Mouse (Mus musculus): ENCODE results near the gene Wnt4. TPM values are rescaled to one million over a fixed set of nuclear protein-coding genes. Genes with fewer than 3 reads are reported as not detected.

The Wnt4 gene
- total and polyA plus RNA-seq, 3 experiments: 0.23 to 0.47 (median 0.25) TPM

- Histone ChIP-seq H3K4me1 (ENCODE audit: control insufficient read depth, insufficient read depth, low read length) (peaks cover 1% of the 10 kb centered on the region; the same call in 1 of the 2 replicates), H3K36me3 (ENCODE audit: control insufficient read depth, insufficient read depth, low read length) (no peaks in the 10 kb centered on the region), H3K9ac (ENCODE audit: low read depth, low read length) (no peak overlapping the region), H3K27me3 (ENCODE audit: control insufficient read depth, insufficient read depth, low read length) (peaks cover 8% of the 10 kb centered on the region), H3K4me3 (no peak overlapping the region), H3K79me2 (replicated peaks; ENCODE audit: control insufficient read depth, insufficient read depth, low read length) (no peaks in the 10 kb centered on the region), H3K27ac (no peak overlapping the region)
- intact Hi-C loops (cut with DNase I): no loop called here
- DNase-seq: no peak
- TF ChIP-seq POLR2A (IDR thresholded peaks at IDR 0.05; ENCODE audit: insufficient read depth, low read depth, low read length) (no peak), CTCF (IDR thresholded peaks at IDR 0.05) (no peak), EP300 (IDR thresholded peaks at IDR 0.05; ENCODE audit: insufficient read depth, low read depth, low read length) (no peak)
- WGBS: 52% methylated on average over 3 of the region's 3 CpGs
Measured at GRCm38 (mm10) chr4:137281273-137281672, 4.0 kb downstream of the Wnt4 start.

GRCm38 (mm10) chr4:137282122-137282521 is 4.8 kb downstream of the Wnt4 start:
- Histone ChIP-seq H3K27me3 (ENCODE audit: control insufficient read depth, insufficient read depth, low read length) (peaks cover 8% of the 10 kb centered on the region), H3K27ac (no peak overlapping the region), H3K4me1 (ENCODE audit: control insufficient read depth, insufficient read depth, low read length) (peaks cover 1% of the 10 kb centered on the region; the same call in 1 of the 2 replicates), H3K9ac (ENCODE audit: low read depth, low read length) (no peak overlapping the region), H3K79me2 (replicated peaks; ENCODE audit: control insufficient read depth, insufficient read depth, low read length) (no peaks in the 10 kb centered on the region), H3K36me3 (ENCODE audit: control insufficient read depth, insufficient read depth, low read length) (no peaks in the 10 kb centered on the region), H3K4me3 (no peak overlapping the region)
- WGBS: 78% methylated on average over 5 of the region's 5 CpGs
- intact Hi-C loops (cut with DNase I): no loop called here
- TF ChIP-seq EP300 (IDR thresholded peaks at IDR 0.05; ENCODE audit: insufficient read depth, low read depth, low read length): no peak
- no peak for TF ChIP-seq CTCF (IDR thresholded peaks at IDR 0.05)
- no peak for TF ChIP-seq POLR2A (IDR thresholded peaks at IDR 0.05; ENCODE audit: insufficient read depth, low read depth, low read length)
- no peak for DNase-seq

- 16% methylated on average over 17 of the region's 17 CpGs for WGBS
- no peaks in the 10 kb centered on the region for H3K36me3 ChIP-seq (ENCODE audit: control insufficient read depth, insufficient read depth, low read length)
- H3K4me3 ChIP-seq: no peak overlapping the region
- peaks cover 1% of the 10 kb centered on the region; the same call in 1 of the 2 replicates for H3K4me1 ChIP-seq (ENCODE audit: control insufficient read depth, insufficient read depth, low read length)
- H3K79me2 ChIP-seq (replicated peaks; ENCODE audit: control insufficient read depth, insufficient read depth, low read length): no peaks in the 10 kb centered on the region
- TF ChIP-seq EP300 (IDR thresholded peaks at IDR 0.05; ENCODE audit: insufficient read depth, low read depth, low read length) (no peak), CTCF (IDR thresholded peaks at IDR 0.05) (no peak), POLR2A (IDR thresholded peaks at IDR 0.05; ENCODE audit: insufficient read depth, low read depth, low read length) (no peak)
- no peak overlapping the region for H3K27ac ChIP-seq
- H3K9ac ChIP-seq (ENCODE audit: low read depth, low read length): no peak overlapping the region
- DNase-seq: peak in 1 of 2 experiments; percentile 33
- intact Hi-C loops (cut with DNase I): no loop called here
- peaks cover 6% of the 10 kb centered on the region for H3K27me3 ChIP-seq (ENCODE audit: control insufficient read depth, insufficient read depth, low read length)
Measured at GRCm38 (mm10) chr4:137282584-137283406, 5.5 kb downstream of the Wnt4 start.

- TF ChIP-seq EP300 (IDR thresholded peaks at IDR 0.05; ENCODE audit: insufficient read depth, low read depth, low read length): no peak
- TF ChIP-seq CTCF (IDR thresholded peaks at IDR 0.05): no peak
- TF ChIP-seq POLR2A (IDR thresholded peaks at IDR 0.05; ENCODE audit: insufficient read depth, low read depth, low read length): no peak
- Histone ChIP-seq H3K4me1 (ENCODE audit: control insufficient read depth, insufficient read depth, low read length) (no peaks in the 10 kb centered on the region), H3K4me3 (no peak overlapping the region), H3K9ac (ENCODE audit: low read depth, low read length) (no peak overlapping the region), H3K36me3 (ENCODE audit: control insufficient read depth, insufficient read depth, low read length) (no peaks in the 10 kb centered on the region), H3K79me2 (replicated peaks; ENCODE audit: control insufficient read depth, insufficient read depth, low read length) (no peaks in the 10 kb centered on the region), H3K27ac (no peak overlapping the region), H3K27me3 (ENCODE audit: control insufficient read depth, insufficient read depth, low read length) (peaks cover 3% of the 10 kb centered on the region)
- no peak for DNase-seq
- 19% methylated on average over 4 of the region's 4 CpGs for WGBS
- intact Hi-C loops (cut with DNase I): no loop called here
Measured at GRCm38 (mm10) chr4:137283407-137283732, 6.1 kb downstream of the Wnt4 start.

- no peak overlapping the region for H3K9ac ChIP-seq (ENCODE audit: low read depth, low read length)
- WGBS: 82% methylated on average over 15 of the region's 15 CpGs
- H3K27me3 ChIP-seq (ENCODE audit: control insufficient read depth, insufficient read depth, low read length): no peaks in the 10 kb centered on the region
- DNase-seq: no peak
- H3K4me1 ChIP-seq (ENCODE audit: control insufficient read depth, insufficient read depth, low read length): no peaks in the 10 kb centered on the region
- intact Hi-C loops (cut with DNase I): loop anchor here (2.0 kb wide), 1 partner anchor 121 kb away; no protein-coding TSS in a partner anchor
- no peaks in the 10 kb centered on the region for H3K36me3 ChIP-seq (ENCODE audit: control insufficient read depth, insufficient read depth, low read length)
- no peak overlapping the region for H3K4me3 ChIP-seq
- TF ChIP-seq EP300 (IDR thresholded peaks at IDR 0.05; ENCODE audit: insufficient read depth, low read depth, low read length) (no peak), CTCF (IDR thresholded peaks at IDR 0.05) (no peak), POLR2A (IDR thresholded peaks at IDR 0.05; ENCODE audit: insufficient read depth, low read depth, low read length) (no peak)
- H3K79me2 ChIP-seq (replicated peaks; ENCODE audit: control insufficient read depth, insufficient read depth, low read length): no peaks in the 10 kb centered on the region
- H3K27ac ChIP-seq: no peak overlapping the region
Measured at GRCm38 (mm10) chr4:137285876-137286661, 8.8 kb downstream of the Wnt4 start.

- no peak for TF ChIP-seq CTCF (IDR thresholded peaks at IDR 0.05)
- no peak for TF ChIP-seq EP300 (IDR thresholded peaks at IDR 0.05; ENCODE audit: insufficient read depth, low read depth, low read length)
- TF ChIP-seq POLR2A (IDR thresholded peaks at IDR 0.05; ENCODE audit: insufficient read depth, low read depth, low read length): no peak
- intact Hi-C loops (cut with DNase I): loop anchor here (2.0 kb wide), 1 partner anchor 122 kb away; no protein-coding TSS in a partner anchor
- no peak for DNase-seq
- no peak overlapping the region for H3K4me3 ChIP-seq
- WGBS: 58% methylated on average over 8 of the region's 8 CpGs
- H3K36me3 ChIP-seq (ENCODE audit: control insufficient read depth, insufficient read depth, low read length): no peaks in the 10 kb centered on the region
- no peak overlapping the region for H3K9ac ChIP-seq (ENCODE audit: low read depth, low read length)
- no peaks in the 10 kb centered on the region for H3K79me2 ChIP-seq (replicated peaks; ENCODE audit: control insufficient read depth, insufficient read depth, low read length)
- H3K27me3 ChIP-seq (ENCODE audit: control insufficient read depth, insufficient read depth, low read length): no peaks in the 10 kb centered on the region
- H3K4me1 ChIP-seq (ENCODE audit: control insufficient read depth, insufficient read depth, low read length): no peaks in the 10 kb centered on the region
- no peak overlapping the region for H3K27ac ChIP-seq
Measured at GRCm38 (mm10) chr4:137286662-137286953, 9.3 kb downstream of the Wnt4 start.
